Mouse (Mus musculus) stomach, postnatal 0 days (tissue): Measurements from ENCODE around the gene Angel2.

Experiments
- CTCF ChIP-seq: IDR thresholded peaks from 2 replicates; pipeline ENCODE4 v1.5.1; 2016; ENCODE audit warnings: antibody characterized with exemption, low read depth, mild to moderate bottlenecking, moderate library complexity
- EP300 ChIP-seq: optimal IDR thresholded peaks from 2 replicates; pipeline ENCODE3; 2016; ENCODE audit warnings: antibody characterized with exemption

- TF ChIP-seq CTCF: no peak
- no peak for TF ChIP-seq EP300
Observed at GRCm38 (mm10) chr1:190886014-190886413, 38.9 kb upstream of the Angel2 start.
